Mouse (Mus musculus) bone marrow macrophage, adult 2 months (primary cell): ENCODE measurements around the gene Smurf1.

Experiments
- CTCF ChIP-seq: IDR thresholded peaks from 2 replicates; pipeline ENCODE4 v1.5.1; 2012; ENCODE audit warnings: low read depth, mild to moderate bottlenecking, low read length, moderate library complexity
- POLR2A ChIP-seq: IDR thresholded peaks from 2 replicates; pipeline ENCODE4 v1.6.1; 2012; ENCODE audit warnings: mild to moderate bottlenecking, low read depth, low read length, borderline replicate concordance

DNA sequence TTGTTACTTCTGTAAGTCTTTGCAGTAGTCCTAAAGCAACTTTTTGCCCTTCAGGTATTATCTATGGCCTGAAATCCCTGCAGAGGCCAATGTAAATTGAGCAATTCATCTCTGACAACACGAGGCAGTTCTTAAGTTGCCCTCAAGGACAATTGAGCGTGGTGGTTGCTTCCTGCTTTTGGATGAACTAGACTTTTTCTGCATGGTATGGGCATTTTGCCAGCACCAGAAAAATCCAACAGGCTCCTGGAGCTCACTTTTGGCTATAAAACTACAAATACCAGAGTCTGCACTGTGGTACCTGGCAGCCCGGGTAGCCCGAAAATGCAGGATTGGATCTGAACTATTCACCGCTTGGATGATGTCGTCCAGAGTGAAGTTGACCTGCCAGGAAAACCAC is 39.9 kb upstream of the Smurf1 start:
- TF ChIP-seq CTCF (no peak), POLR2A (no peak)
